Mouse (Mus musculus): ENCODE measurements around the gene Plod2.

DNA sequence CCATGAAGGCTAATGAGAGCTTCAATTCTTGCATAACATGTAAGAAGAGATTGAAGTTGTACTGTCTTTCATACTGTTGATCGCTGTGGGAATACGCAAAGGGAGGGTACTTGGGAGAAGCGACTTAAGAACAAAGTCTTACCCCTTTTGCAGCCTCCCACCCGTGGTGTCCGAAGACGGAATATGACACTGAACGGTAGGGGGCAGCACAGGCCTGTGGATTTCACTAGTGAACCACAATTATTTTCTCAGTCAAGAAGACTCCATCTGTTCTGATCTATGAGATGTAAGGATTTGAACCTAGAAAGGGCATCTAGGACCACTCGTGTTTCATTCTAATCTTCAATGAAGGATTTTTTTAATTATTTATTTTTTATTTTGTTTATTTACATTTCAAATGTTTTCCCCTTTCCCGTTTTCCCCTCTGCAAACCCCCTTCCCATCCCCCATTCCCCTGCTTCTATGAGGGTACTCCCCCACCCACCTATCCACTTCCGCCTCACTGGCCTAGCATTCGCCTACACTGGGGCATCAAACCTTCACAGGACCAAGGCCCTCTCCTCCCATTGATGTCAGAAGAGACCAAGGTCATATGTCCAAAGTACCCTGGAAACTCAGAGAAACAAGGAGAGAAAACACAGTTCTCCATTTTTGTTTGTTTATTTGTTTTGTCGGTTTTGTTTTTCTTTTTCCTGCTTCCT, 42.2 kb upstream of the Plod2 start:
- TF ChIP-seq CTCF (IDR thresholded peaks at IDR 0.05; ENCODE audit: control insufficient read depth, insufficient read depth, insufficient read length) (peak; percentile 63), USF1 (IDR thresholded peaks at IDR 0.05; ENCODE audit: low read depth) (no peak), CEBPB (IDR thresholded peaks at IDR 0.05; ENCODE audit: low read depth) (no peak), MYOG (IDR thresholded peaks at IDR 0.05; ENCODE audit: control insufficient read depth, extremely low read depth, insufficient read length) (no peak), MYOD1 (IDR thresholded peaks at IDR 0.05; ENCODE audit: control insufficient read depth, insufficient read length, low read depth) (no peak), MAX (IDR thresholded peaks at IDR 0.05) (no peak)

Data from C2C12 (cell line).